Mouse (Mus musculus) spleen, postnatal 14 days (tissue): ENCODE measurements around the gene Aco2.

Experiments used
- DNase-seq, 2 experiments: peaks; one replicate each; pipeline ENCODE4 v3.0.0; 2021 to 2022; ENCODE audit warnings: low spot score in 2 of 2

The Aco2 gene

GRCm38 (mm10) chr15:81920546-81921217, 48.6 kb downstream of the Aco2 start:
- DNase-seq = no peak

GRCm38 (mm10) chr15:81921255-81921654, 49.1 kb downstream of the Aco2 start:
- no peak for DNase-seq

- no peak for DNase-seq
Observed at GRCm38 (mm10) chr15:81924933-81925332, 52.8 kb downstream of the Aco2 start.

- peak; percentile 90 to 92 for DNase-seq
Observed at GRCm38 (mm10) chr15:81925760-81926445, 53.8 kb downstream of the Aco2 start, which contains the start of gene Polr3h. Polr3h (minus strand) TSS chr15:81926240.

GRCm38 (mm10) chr15:81926446-81926822, 54.3 kb downstream of the Aco2 start:
- no peak for DNase-seq

- DNase-seq = no peak
Observed at GRCm38 (mm10) chr15:81927741-81928140, 55.6 kb downstream of the Aco2 start.

- DNase-seq = peak in 1 of 2 experiments; percentile 46
Observed at GRCm38 (mm10) chr15:81928277-81928676, 56.2 kb downstream of the Aco2 start.

- DNase-seq = peak in 1 of 2 experiments; percentile 33
Observed at GRCm38 (mm10) chr15:81932951-81933470, 60.9 kb downstream of the Aco2 start.

GRCm38 (mm10) chr15:81933986-81934385, 61.9 kb downstream of the Aco2 start:
- DNase-seq = no peak

GRCm38 (mm10) chr15:81935869-81936637, 63.9 kb downstream of the Aco2 start:
- no peak for DNase-seq

- no peak for DNase-seq
Observed at GRCm38 (mm10) chr15:81936679-81937078, 64.6 kb downstream of the Aco2 start, which contains the start of gene Csdc2. Csdc2 (plus strand) TSS chr15:81936759.

- no peak for DNase-seq
Observed at GRCm38 (mm10) chr15:81937098-81937972, 65.2 kb downstream of the Aco2 start.

GRCm38 (mm10) chr15:81938246-81938645, 66.1 kb downstream of the Aco2 start:
- peak in 1 of 2 experiments; percentile 40 for DNase-seq

GRCm38 (mm10) chr15:81939157-81939715, 67.1 kb downstream of the Aco2 start:
- DNase-seq = no peak

- DNase-seq = no peak
Observed at GRCm38 (mm10) chr15:81939774-81940173, 67.7 kb downstream of the Aco2 start.

GRCm38 (mm10) chr15:81940219-81940618, 68.1 kb downstream of the Aco2 start:
- no peak for DNase-seq

GRCm38 (mm10) chr15:81941010-81941409, 68.9 kb downstream of the Aco2 start:
- no peak for DNase-seq

- no peak for DNase-seq
Observed at GRCm38 (mm10) chr15:81943176-81943749, 71.2 kb downstream of the Aco2 start.

- no peak for DNase-seq
Observed at GRCm38 (mm10) chr15:81949076-81949475, 77.0 kb downstream of the Aco2 start.

GRCm38 (mm10) chr15:81949476-81950131, 77.5 kb downstream of the Aco2 start:
- no peak for DNase-seq
